Mouse (Mus musculus): ENCODE results near the gene Bach2.

DNA sequence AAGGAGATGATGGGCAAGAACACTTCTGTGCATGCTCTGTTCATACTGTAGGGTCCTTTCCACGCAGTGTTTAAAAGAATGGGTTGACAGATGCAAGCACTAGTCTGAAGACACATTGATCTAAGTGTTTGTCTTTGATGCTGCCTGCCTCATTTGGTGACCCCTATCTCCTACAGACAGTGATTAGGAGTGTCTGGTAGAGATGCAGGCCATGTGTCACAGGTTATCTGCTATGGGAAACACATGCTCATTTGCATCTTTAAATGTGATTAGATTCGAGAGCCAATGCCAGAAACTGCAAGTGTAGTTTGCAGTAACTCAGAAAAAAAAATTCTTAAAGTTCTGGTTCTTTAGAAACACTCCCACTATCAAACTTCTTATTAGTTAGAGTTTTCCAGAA is 32.8 kb upstream of the Bach2 start:
- TF ChIP-seq CTCF (conservative IDR thresholded peaks at IDR 0.05; ENCODE audit: low read length), result no peak
- no peak for TF ChIP-seq POU5F1 (IDR thresholded peaks at IDR 0.05; ENCODE audit: borderline replicate concordance, low read length)

All from E14TG2a.4 (cell line).